Mouse (Mus musculus) MEL (cell line): ENCODE results near the gene Angptl8. TPM values are rescaled to one million over a fixed set of nuclear protein-coding genes. Genes with fewer than 3 reads are reported as not detected.

Source experiments
- DNase-seq: peaks from one replicate; pipeline ENCODE4 v3.0.0; 2011; ENCODE audit warnings: low read depth, low spot score
- H3K27ac ChIP-seq: 2 replicates; pipeline ENCODE4 v1.5.1; 2012; ENCODE audit warnings: low read depth, mild to moderate bottlenecking, control low read depth, low read length, moderate library complexity; ENCODE audit not compliant: control insufficient read depth
- H3K27me3 ChIP-seq, 2 experiments: fragments of 150-350 bp in 1 of 2; sonication (generic) in 1 of 2; 2 replicates each; pipeline ENCODE4 v1.6.1; 2012; ENCODE audit warnings: low read length in 2 of 2, mild to moderate bottlenecking in 2 of 2, improper control_type of control experiment in 1 of 2, moderate library complexity in 1 of 2; ENCODE audit not compliant: insufficient read depth in 2 of 2, control insufficient read depth in 1 of 2
- H3K36me3 ChIP-seq, 2 experiments: 2 replicates each; pipeline ENCODE4 v1.6.1; 2012 to 2014; ENCODE audit warnings: low read length in 2 of 2, improper control_type of control experiment in 1 of 2, inconsistent platforms in 1 of 2, mild to moderate bottlenecking in 1 of 2; ENCODE audit not compliant: insufficient read depth in 2 of 2, control insufficient read depth in 1 of 2
- H3K4me1 ChIP-seq, 2 experiments: fragments of 150-350 bp in 1 of 2; sonication (generic) in 1 of 2; 2 replicates each; pipeline ENCODE4 v1.6.1; 2012; ENCODE audit warnings: low read length in 2 of 2, improper control_type of control experiment in 1 of 2, mild to moderate bottlenecking in 1 of 2; ENCODE audit not compliant: insufficient read depth in 2 of 2, control insufficient read depth in 1 of 2
- H3K4me3 ChIP-seq, 2 experiments: fragments of 150-350 bp in 1 of 2; sonication (generic) in 1 of 2; 2 replicates each; pipeline ENCODE4 v1.5.1; 2012; ENCODE audit warnings: low read depth in 2 of 2, low read length in 2 of 2, mild to moderate bottlenecking in 2 of 2, moderate library complexity in 2 of 2, control low read depth in 1 of 2, improper control_type of control experiment in 1 of 2; ENCODE audit not compliant: control insufficient read depth in 1 of 2, insufficient read depth in 1 of 2
- H3K79me2 ChIP-seq: 2 replicates; pipeline ENCODE4 v1.6.1; 2012; ENCODE audit warnings: mild to moderate bottlenecking, low read length, moderate library complexity; ENCODE audit not compliant: control insufficient read depth, poor library complexity, insufficient read depth
- H3K9ac ChIP-seq: 2 replicates; pipeline ENCODE4 v1.6.1; 2012; ENCODE audit warnings: low read depth, mild to moderate bottlenecking, control low read depth, low read length, moderate library complexity; ENCODE audit not compliant: control insufficient read depth, poor library complexity, severe bottlenecking
- H3K9me3 ChIP-seq: fragments of 150-350 bp; sonication (generic); replicated peaks from 2 replicates; pipeline ENCODE4 v1.6.1; 2012; ENCODE audit warnings: mild to moderate bottlenecking, low read length, improper control_type of control experiment, moderate library complexity; ENCODE audit not compliant: insufficient read depth
- BHLHE40 ChIP-seq: IDR thresholded peaks from 2 replicates; pipeline ENCODE4 v1.6.1; 2012; ENCODE audit warnings: low read depth, mild to moderate bottlenecking, inconsistent platforms, low read length, improper control_type of control experiment, borderline replicate concordance
- CHD1 ChIP-seq: IDR thresholded peaks from 2 replicates; pipeline ENCODE4 v1.6.1; 2012; ENCODE audit warnings: low read depth, mild to moderate bottlenecking, inconsistent platforms, low read length, improper control_type of control experiment
- CHD2 ChIP-seq: IDR thresholded peaks from 2 replicates; pipeline ENCODE4 v1.6.1; 2011; ENCODE audit warnings: low read length, improper control_type of control experiment
- EP300 ChIP-seq, 2 experiments: IDR thresholded peaks; 2 replicates each; pipeline ENCODE4 v1.6.1; 2011; ENCODE audit warnings: improper control_type of control experiment in 2 of 2, low read length in 2 of 2, low read depth in 1 of 2, mild to moderate bottlenecking in 1 of 2
- ETS1 ChIP-seq: IDR thresholded peaks from 2 replicates; pipeline ENCODE4 v1.6.1; 2012; ENCODE audit warnings: low read depth, mild to moderate bottlenecking, inconsistent platforms, low read length, improper control_type of control experiment, moderate library complexity
- GABPA ChIP-seq: IDR thresholded peaks from 2 replicates; pipeline ENCODE4 v1.6.1; 2012; ENCODE audit warnings: low read depth, mild to moderate bottlenecking, inconsistent platforms, low read length, improper control_type of control experiment, moderate library complexity
- GATA1 ChIP-seq: IDR thresholded peaks from 2 replicates; pipeline ENCODE4 v1.6.1; 2011; ENCODE audit warnings: low read depth, low read length, improper control_type of control experiment
- JUND ChIP-seq: IDR thresholded peaks from 2 replicates; pipeline ENCODE4 v1.6.1; 2011; ENCODE audit warnings: low read depth, mild to moderate bottlenecking, improper control_type of control experiment, low read length
- MEF2A ChIP-seq: IDR thresholded peaks from 2 replicates; pipeline ENCODE4 v1.6.1; 2014; ENCODE audit warnings: low read depth, mild to moderate bottlenecking, inconsistent platforms, low read length, improper control_type of control experiment; ENCODE audit not compliant: poor library complexity, insufficient replicate concordance, severe bottlenecking; ENCODE audit errors: extremely low read depth
- MXI1 ChIP-seq: IDR thresholded peaks from 2 replicates; pipeline ENCODE4 v1.6.1; 2011; ENCODE audit warnings: mild to moderate bottlenecking, low read depth, low read length, improper control_type of control experiment
- MYB ChIP-seq: IDR thresholded peaks from 2 replicates; pipeline ENCODE4 v1.6.1; 2011; ENCODE audit warnings: mild to moderate bottlenecking, low read depth, low read length, improper control_type of control experiment
- NRF1 ChIP-seq: IDR thresholded peaks from 2 replicates; pipeline ENCODE4 v1.6.1; 2014; ENCODE audit warnings: low read depth, mild to moderate bottlenecking, inconsistent platforms, low read length, improper control_type of control experiment, moderate library complexity; ENCODE audit not compliant: poor library complexity, insufficient read depth, severe bottlenecking
- POLR2A ChIP-seq, 2 experiments: IDR thresholded peaks; 2 replicates each; pipeline ENCODE4 v1.6.1; 2011 to 2012; ENCODE audit warnings: low read length in 2 of 2, mild to moderate bottlenecking in 2 of 2, control low read depth in 1 of 2, improper control_type of control experiment in 1 of 2, low read depth in 1 of 2, moderate library complexity in 1 of 2; ENCODE audit not compliant: control insufficient read depth in 1 of 2, insufficient read depth in 1 of 2, poor library complexity in 1 of 2
- POLR2AphosphoS5 ChIP-seq: IDR thresholded peaks from 2 replicates; pipeline ENCODE4 v1.6.1; 2012; ENCODE audit warnings: low read depth, borderline replicate concordance, mild to moderate bottlenecking, inconsistent platforms, low read length, moderate library complexity, mixed read lengths
- SIN3A ChIP-seq: IDR thresholded peaks from 2 replicates; pipeline ENCODE4 v1.6.1; 2012; ENCODE audit warnings: low read length, improper control_type of control experiment, inconsistent platforms
- TAL1 ChIP-seq: IDR thresholded peaks from 2 replicates; pipeline ENCODE4 v1.6.1; 2012; ENCODE audit warnings: mild to moderate bottlenecking, inconsistent platforms, low read length, moderate library complexity, mixed read lengths
- TBP ChIP-seq: IDR thresholded peaks from 2 replicates; pipeline ENCODE4 v1.8.0; 2011; ENCODE audit warnings: low read depth, low read length, improper control_type of control experiment
- TCF12 ChIP-seq: IDR thresholded peaks from 2 replicates; pipeline ENCODE4 v1.6.1; 2014; ENCODE audit warnings: low read depth, mild to moderate bottlenecking, inconsistent platforms, low read length, improper control_type of control experiment, moderate library complexity
- USF1 ChIP-seq: IDR thresholded peaks from 2 replicates; pipeline ENCODE4 v1.6.1; 2014; ENCODE audit warnings: low read depth, mild to moderate bottlenecking, inconsistent platforms, low read length, improper control_type of control experiment, moderate library complexity
- ZC3H11A ChIP-seq: IDR thresholded peaks from 2 replicates; pipeline ENCODE4 v1.6.1; 2012; ENCODE audit warnings: low read depth, mild to moderate bottlenecking, inconsistent platforms, low read length, improper control_type of control experiment
- ZMIZ1 ChIP-seq: IDR thresholded peaks from 2 replicates; pipeline ENCODE4 v1.6.1; 2012; ENCODE audit warnings: low read depth, mild to moderate bottlenecking, inconsistent platforms, low read length, improper control_type of control experiment, moderate library complexity
- polyA plus RNA-seq, 2 experiments: library from polyadenylated mRNA; stranded (reverse) in 1 of 2; unstranded in 1 of 2; fragments of >175 nt in 1 of 2; fragments of >200 nt in 1 of 2; gene quantifications; 2 replicates each; pipeline versions ENCODE4 v1.2.1 to v1.2.4; 2012; ENCODE audit warnings: low replicate concordance in 2 of 2, low read depth in 1 of 2; ENCODE audit not compliant: insufficient read length in 2 of 2, insufficient read depth in 1 of 2, missing spikeins in 1 of 2
- total RNA-seq: library from RNA; depleted of rRNA; stranded (reverse); fragments of 300-350 nt; gene quantifications from 2 replicates; pipeline ENCODE4 v1.2.3, GENCODE M21; 2012

Angptl8 gene
- total and polyA plus RNA-seq, 3 experiments = 0.25 TPM; not detected in 2

DNA sequence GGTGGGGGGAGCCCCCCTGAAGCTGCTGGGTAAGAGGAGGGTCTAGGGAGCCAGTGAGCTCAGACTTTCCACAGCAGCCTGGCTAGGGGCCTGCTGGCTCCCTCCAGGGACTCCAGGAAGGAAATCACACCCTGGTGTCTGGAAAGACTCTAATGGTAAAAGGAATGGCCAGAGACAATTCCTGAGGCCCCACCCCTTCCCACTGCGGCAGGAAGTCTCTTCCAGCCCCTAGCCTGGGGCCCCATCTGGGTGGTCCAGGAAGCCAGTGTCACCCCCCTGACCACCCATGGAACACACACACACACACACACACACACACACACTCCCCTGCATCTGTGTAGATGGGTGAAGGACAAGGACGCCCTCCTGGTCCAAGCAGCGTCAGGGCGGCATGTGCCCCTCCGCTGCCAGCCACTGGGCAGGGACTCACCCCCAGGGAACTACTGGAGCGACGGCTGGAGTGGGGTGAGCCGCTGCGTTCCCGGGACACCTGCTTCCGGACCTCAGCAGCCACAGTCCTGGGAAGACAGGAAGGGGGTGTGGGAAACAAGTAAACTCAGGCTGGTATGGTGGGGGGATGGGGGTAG is 11.5 kb downstream of the Angptl8 start:
- no peak for DNase-seq
- Histone ChIP-seq H3K79me2 (no peaks in the 10 kb centered on the region), H3K4me3 (no peak overlapping the region), H3K9ac (no peak overlapping the region), H3K27ac (no peak overlapping the region), H3K4me1 (no peaks in the 10 kb centered on the region), H3K36me3 (peaks cover 0 to under 1% of the 10 kb centered on the region in 2 experiments; a peak in 1 of 4 replicates), H3K9me3 (no peaks in the 10 kb centered on the region), H3K27me3 (no peaks in the 10 kb centered on the region)
- TF ChIP-seq SIN3A (no peak), MEF2A (no peak), POLR2A (IDR thresholded peaks at IDR 0.05; ENCODE audit: control insufficient read depth in 1 of 2, insufficient read depth in 1 of 2, low read depth in 1 of 2, low read length in 2 of 2, poor library complexity in 1 of 2) (no peak), BHLHE40 (no peak), ZMIZ1 (no peak), CHD1 (no peak), TCF12 (no peak), TAL1 (no peak), POLR2AphosphoS5 (no peak), GABPA (no peak), MXI1 (no peak), JUND (no peak), EP300 (IDR thresholded peaks at IDR 0.05; ENCODE audit: low read depth in 1 of 2, low read length in 2 of 2) (no peak), ZC3H11A (no peak), USF1 (no peak), NRF1 (no peak), ETS1 (no peak), GATA1 (no peak), TBP (no peak), MYB (no peak)

DNA sequence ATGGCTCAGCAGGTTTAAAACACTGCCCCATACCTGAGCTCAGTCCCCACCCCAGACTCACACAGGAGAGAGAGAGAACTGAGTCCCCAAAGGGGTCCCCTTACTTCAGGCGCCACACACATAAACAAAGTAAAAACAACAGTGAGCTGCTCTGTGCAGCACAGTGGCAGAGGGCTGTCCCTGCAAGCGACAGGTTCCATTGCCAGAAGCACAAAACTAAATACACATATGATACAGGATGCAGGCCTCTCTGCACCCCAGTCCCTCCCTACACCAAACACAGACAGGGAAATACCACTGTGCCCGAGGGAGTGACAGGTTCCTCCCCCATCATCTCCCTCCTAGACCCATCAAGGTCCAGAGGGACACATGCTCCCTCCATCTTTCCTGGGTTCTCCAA is 12.1 kb downstream of the Angptl8 start:
- Histone ChIP-seq H3K4me3 (no peak overlapping the region), H3K36me3 (peaks cover 0 to 3% of the 10 kb centered on the region in 2 experiments; a peak in 1 of 4 replicates), H3K27me3 (no peaks in the 10 kb centered on the region), H3K9ac (no peak overlapping the region), H3K9me3 (no peaks in the 10 kb centered on the region), H3K4me1 (no peaks in the 10 kb centered on the region), H3K27ac (no peak overlapping the region), H3K79me2 (no peaks in the 10 kb centered on the region; the same call in 1 of the 2 replicates)
- no peak for TF ChIP-seq GABPA
- TF ChIP-seq CHD2 = no peak
- DNase-seq = no peak
